Comparison of ENCODE assay signal across 9 mouse cellular contexts in genomic region chr5:18916688-18917285, GRCm38 (mm10).
DNase-seq lines count a peak whose midpoint lies in the region; ATAC-seq lines count a peak whose summit lies in the region.
"Had no signal": no experiment of that assay in that cellular context is flagged by ENCODE, and none has a peak within 500 bp of the region (broad histone marks: within the 10 kb centered on the region; RNA-seq: fewer than 3 reads in every experiment).

No protein-coding gene starts in this region.

- WGBS in midbrain, embryonic 14.5 days, result 48% methylated on average over 7 of the region's 7 CpGs

- no peaks in the 10 kb centered on the region for H3K27me3 ChIP-seq in midbrain, embryonic 14.5 days (ENCODE audit: control insufficient read depth, insufficient read depth, low read length)

- H3K9me3 ChIP-seq in midbrain, embryonic 14.5 days (ENCODE audit: control insufficient read depth, low read length), result no peaks in the 10 kb centered on the region

- H3K4me3 ChIP-seq in midbrain, embryonic 14.5 days (replicated peaks; ENCODE audit: low read depth, low read length), result no peak overlapping the region

- peak; percentile 100 for ATAC-seq in frontal cortex, adult (ENCODE audit: low TSS enrichment)
- ATAC-seq in midbrain, embryonic 14.5 days (ENCODE audit: low FRiP score, low TSS enrichment), result peak; percentile 72

- DNase-seq in ovary, postnatal 10 days (ENCODE audit: low spot score), result peak; percentile 15
- no peak for DNase-seq in ovary, adult 18-20 months (ENCODE audit: low spot score)
- peak; percentile 23 for DNase-seq in cerebellum, adult 9-11 months
- peak; percentile 71 for DNase-seq in layer of hippocampus, adult 11-12 months (ENCODE audit: low spot score)
- DNase-seq in midbrain, embryonic 14.5 days, result peak; percentile 78
- DNase-seq in MN1 (ENCODE audit: low spot score), result no peak
- no peak for DNase-seq in gastrocnemius, adult 18-20 months (ENCODE audit: low spot score)

- H3K36me3 ChIP-seq in midbrain, embryonic 14.5 days (ENCODE audit: control insufficient read depth, insufficient read depth, low read length), result no peaks in the 10 kb centered on the region

- H3K9ac ChIP-seq in midbrain, embryonic 14.5 days (replicated peaks; ENCODE audit: low read length), result no peak overlapping the region
- H3K9ac ChIP-seq: liver, embryonic 14.5 days had no signal

- no peak overlapping the region for H3K4me2 ChIP-seq in midbrain, embryonic 14.5 days (ENCODE audit: low read length)

- no peaks in the 10 kb centered on the region for H3K4me1 ChIP-seq in midbrain, embryonic 14.5 days (ENCODE audit: control insufficient read depth, insufficient read depth, low read length)

- no peak overlapping the region for H3K27ac ChIP-seq in midbrain, embryonic 14.5 days (replicated peaks; ENCODE audit: low read depth, low read length)
- H3K27ac ChIP-seq: liver, embryonic 14.5 days had no signal

Comparison
In these comparisons a context has a peak if more than half of its experiments do, and no peak if none do; other contexts are left out.
1. DNase-seq: peak in ovary, postnatal 10 days (single experiment), cerebellum, adult 9-11 months (single experiment), layer of hippocampus, adult 11-12 months (single experiment) and midbrain, embryonic 14.5 days (single experiment); none in ovary, adult 18-20 months (single experiment), MN1 (single experiment) and gastrocnemius, adult 18-20 months (single experiment).